Mouse (Mus musculus) stomach, postnatal 0 days (tissue): ENCODE results near the gene Olfr316.

Experiments
- CTCF ChIP-seq: IDR thresholded peaks from 2 replicates; pipeline ENCODE4 v1.5.1; 2016; ENCODE audit warnings: antibody characterized with exemption, low read depth, mild to moderate bottlenecking, moderate library complexity
- EP300 ChIP-seq: optimal IDR thresholded peaks from 2 replicates; pipeline ENCODE3; 2016; ENCODE audit warnings: antibody characterized with exemption

DNA sequence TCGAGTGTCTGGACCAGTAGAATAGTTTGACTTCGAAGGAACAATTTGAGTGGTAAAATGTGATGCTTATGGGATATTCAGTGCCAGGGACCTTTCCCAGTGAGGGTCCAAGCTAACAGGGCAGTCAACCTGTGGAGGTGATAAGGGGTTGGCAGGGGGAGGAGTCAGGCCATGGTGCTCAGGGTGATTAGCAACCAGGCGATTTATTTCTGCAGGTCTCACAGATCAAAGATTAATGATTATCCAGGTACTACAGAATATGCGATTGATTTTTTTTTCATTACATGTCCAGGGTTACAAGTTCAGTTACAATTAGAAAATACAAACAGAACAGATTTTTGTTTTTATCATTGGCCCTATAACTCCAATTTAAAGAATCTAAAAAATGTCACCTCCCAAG lies 51.3 kb downstream of the Olfr316 start:
- TF ChIP-seq CTCF, result no peak
- no peak for TF ChIP-seq EP300
